ENCODE assay signal across 21 mouse cellular contexts in the genomic region with DNA sequence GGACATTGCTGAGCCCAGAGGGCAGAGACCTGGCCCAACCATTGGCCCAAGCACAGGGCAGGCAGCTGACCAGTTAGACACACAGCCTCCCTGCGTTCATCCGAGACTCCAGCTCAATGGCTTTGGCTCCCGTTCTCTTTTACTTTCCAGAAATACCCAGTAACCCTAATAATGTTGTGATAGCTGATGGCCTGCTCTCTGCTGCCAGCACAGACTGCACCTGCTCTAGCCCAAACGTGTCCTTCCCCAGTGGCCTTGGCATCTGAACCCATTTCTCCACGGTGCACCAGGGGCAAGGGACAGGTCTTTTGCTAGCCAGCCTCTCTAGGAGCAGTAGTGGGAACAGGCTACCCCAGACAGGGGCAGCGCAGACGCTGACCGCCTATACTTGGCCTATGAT. TPM values are rescaled to one million over a fixed set of nuclear protein-coding genes. Genes with fewer than 3 reads are reported as not detected.
DNase-seq lines count a peak whose midpoint lies in the region; ATAC-seq and TF ChIP-seq lines count a peak whose summit lies in the region.
"Had no signal": no experiment of that assay in that cellular context is flagged by ENCODE, and none has a peak within 500 bp of the region (broad histone marks: within the 10 kb centered on the region; RNA-seq: fewer than 3 reads in every experiment).

No protein-coding gene starts in this region.

- intact Hi-C loops in heart, postnatal 36 days (cut with DNase I): no loop called here

- no peaks in the 10 kb centered on the region for H3K27me3 ChIP-seq in heart, embryonic 11.5 days (ENCODE audit: control insufficient read depth, insufficient read depth, low read length)
- H3K27me3 ChIP-seq in liver, adult 2 months (ENCODE audit: control insufficient read depth, insufficient read depth, low read length): no peaks in the 10 kb centered on the region
- no peaks in the 10 kb centered on the region for H3K27me3 ChIP-seq in liver, embryonic 12.5 days (replicated peaks)
- H3K27me3 ChIP-seq in stomach, postnatal 0 days (ENCODE audit: control insufficient read depth, insufficient read depth, low read length): no peaks in the 10 kb centered on the region
- H3K27me3 ChIP-seq: heart, embryonic 13.5 days; limb, embryonic 12.5 days; neural tube, embryonic 13.5 days had no signal

- TF ChIP-seq EP300 in stomach, postnatal 0 days (optimal IDR thresholded peaks at IDR 0.05): no peak

- H3K36me3 ChIP-seq in heart, embryonic 11.5 days (ENCODE audit: control insufficient read depth, insufficient read depth, low read length): no peaks in the 10 kb centered on the region
- no peaks in the 10 kb centered on the region for H3K36me3 ChIP-seq in liver, adult 2 months (ENCODE audit: control insufficient read depth, insufficient read depth, low read length)
- H3K36me3 ChIP-seq in liver, embryonic 12.5 days: peaks cover 40% of the 10 kb centered on the region
- peaks cover 3% of the 10 kb centered on the region; the same call in 1 of the 2 replicates for H3K36me3 ChIP-seq in stomach, postnatal 0 days (ENCODE audit: control insufficient read depth, insufficient read depth, low read length)

- no peak for TF ChIP-seq POLR2A in liver, adult 2 months (IDR thresholded peaks at IDR 0.05; ENCODE audit: extremely low read depth, insufficient read depth, low read length)

- ATAC-seq in heart, embryonic 11.5 days (replicated peaks; ENCODE audit: insufficient number of reproducible peaks, low FRiP score, low TSS enrichment): no peak
- no peak for ATAC-seq in liver, embryonic 12.5 days
- no peak for ATAC-seq in stomach, postnatal 0 days (ENCODE audit: low FRiP score, low TSS enrichment)
- ATAC-seq: forebrain, postnatal 0 days; hindbrain, embryonic 16.5 days had no signal

- 86% methylated on average over 8 of the region's 8 CpGs for WGBS in heart, embryonic 11.5 days (ENCODE audit: insufficient replicate concordance)
- WGBS in liver, adult 2 months: 21% methylated on average over 8 of the region's 8 CpGs
- WGBS in liver, embryonic 12.5 days (ENCODE audit: insufficient replicate concordance): 89% methylated on average over 8 of the region's 8 CpGs
- WGBS in stomach, postnatal 0 days: 87% methylated on average over 8 of the region's 8 CpGs

- H3K27ac ChIP-seq in heart, embryonic 11.5 days (ENCODE audit: low read depth, low read length): peak overlapping the region; percentile 46; the same call in 1 of the 2 replicates
- peak overlapping the region; percentile 65 for H3K27ac ChIP-seq in liver, adult 2 months (replicated peaks; ENCODE audit: insufficient read depth, low read depth, low read length)
- no peak overlapping the region for H3K27ac ChIP-seq in liver, embryonic 12.5 days
- H3K27ac ChIP-seq in stomach, postnatal 0 days (replicated peaks): no peak overlapping the region
- H3K27ac ChIP-seq: heart, embryonic 13.5 days; limb, embryonic 12.5 days; neural tube, embryonic 13.5 days had no signal

- no peak for TF ChIP-seq CTCF in liver, adult 2 months (IDR thresholded peaks at IDR 0.05; ENCODE audit: low read depth, low read length)
- TF ChIP-seq CTCF in stomach, postnatal 0 days (IDR thresholded peaks at IDR 0.05; ENCODE audit: low read depth): no peak

- DNase-seq in cerebellum, adult 11-12 months: peak; percentile 34
- DNase-seq in cerebellum, postnatal 4 days (ENCODE audit: low spot score in 2 of 2): no peak
- DNase-seq in heart, postnatal 36 days: no peak
- peak; percentile 92 for DNase-seq in liver, adult 2 months (ENCODE audit: extremely low read depth, low read depth, low spot score)
- peak; percentile 11 for DNase-seq in stomach, postnatal 0 days (ENCODE audit: low spot score)
- no peak for DNase-seq in B cell, adult 2 months
- DNase-seq: embryo, embryonic 11 days; forebrain, postnatal 0 days; lung, embryonic 14.5 days had no signal

- H3K79me2 ChIP-seq in liver, adult 2 months (ENCODE audit: control insufficient read depth, insufficient read depth, low read length): peaks cover 51% of the 10 kb centered on the region

- H3K9me3 ChIP-seq in heart, embryonic 11.5 days (replicated peaks; ENCODE audit: control insufficient read depth, low read length): no peaks in the 10 kb centered on the region
- no peaks in the 10 kb centered on the region for H3K9me3 ChIP-seq in liver, embryonic 12.5 days (replicated peaks)
- no peaks in the 10 kb centered on the region for H3K9me3 ChIP-seq in stomach, postnatal 0 days (ENCODE audit: control insufficient read depth, low read length)
- H3K9me3 ChIP-seq: heart, embryonic 13.5 days; limb, embryonic 12.5 days; neural tube, embryonic 13.5 days had no signal

- no peak overlapping the region for H3K4me3 ChIP-seq in heart, embryonic 11.5 days (ENCODE audit: low read depth, low read length)
- H3K4me3 ChIP-seq in liver, adult 2 months (ENCODE audit: insufficient read depth, low read depth, low read length): no peak overlapping the region
- H3K4me3 ChIP-seq in liver, embryonic 12.5 days: no peak overlapping the region
- H3K4me3 ChIP-seq in stomach, postnatal 0 days (ENCODE audit: low read depth, low read length): no peak overlapping the region
- H3K4me3 ChIP-seq: heart, embryonic 13.5 days; limb, embryonic 12.5 days; neural tube, embryonic 13.5 days had no signal

- H3K4me2 ChIP-seq in heart, embryonic 11.5 days: no peak overlapping the region
- H3K4me2 ChIP-seq in liver, embryonic 12.5 days: no peak overlapping the region
- no peak overlapping the region for H3K4me2 ChIP-seq in stomach, postnatal 0 days (replicated peaks; ENCODE audit: low read depth)
- H3K4me2 ChIP-seq: heart, embryonic 13.5 days; limb, embryonic 12.5 days; lung, embryonic 14.5 days; neural tube, embryonic 13.5 days had no signal

- H3K9ac ChIP-seq in heart, embryonic 11.5 days (ENCODE audit: low read depth, low read length): no peak overlapping the region; the same call in 1 of the 2 replicates
- H3K9ac ChIP-seq in liver, adult 2 months (ENCODE audit: low read depth, low read length): peak overlapping the region; percentile 13; the same call in 1 of the 2 replicates
- no peak overlapping the region for H3K9ac ChIP-seq in liver, embryonic 12.5 days
- H3K9ac ChIP-seq in stomach, postnatal 0 days (ENCODE audit: low read length): no peak overlapping the region
- H3K9ac ChIP-seq: forebrain, postnatal 0 days; heart, embryonic 13.5 days; limb, embryonic 12.5 days; lung, embryonic 14.5 days; neural tube, embryonic 13.5 days had no signal

- H3K4me1 ChIP-seq in heart, embryonic 11.5 days (ENCODE audit: control insufficient read depth, insufficient read depth, low read length): peaks cover 38% of the 10 kb centered on the region
- H3K4me1 ChIP-seq in liver, adult 2 months (ENCODE audit: control insufficient read depth, insufficient read depth, low read length): peaks cover 49% of the 10 kb centered on the region
- peaks cover 58% of the 10 kb centered on the region for H3K4me1 ChIP-seq in liver, embryonic 12.5 days
- H3K4me1 ChIP-seq in stomach, postnatal 0 days (replicated peaks; ENCODE audit: control insufficient read depth, insufficient read depth): peaks cover 6% of the 10 kb centered on the region; the same call in 1 of the 2 replicates

RNA-seq across cellular contexts. Expression of a gene that starts 14.4 kb away (rescaled TPM):
- polyA plus RNA-seq in heart, embryonic 11.5 days (2014; fragmentation: Nextera tagmentation; extraction: Ambion mirVana): 546 and 556 TPM in 2 replicates
- 100 to 1,000 TPM; 712 to 745 TPM for total RNA-seq in heart, postnatal 36 days (2021)
- total RNA-seq in liver, adult 2 months (2014; rRNA removed): 190 and 193 TPM in 2 replicates
- 297 and 359 TPM in 2 replicates for polyA plus RNA-seq in liver, adult 2 months (2012; rRNA removed)
- 290 and 291 TPM in 2 replicates for polyA plus RNA-seq in liver, embryonic 12.5 days (2016; fragmentation: Nextera tagmentation; extraction: Ambion mirVana)
- 327 and 344 TPM in 2 replicates for polyA plus RNA-seq in stomach, postnatal 0 days (2015; fragmentation: Nextera tagmentation; extraction: Ambion mirVana)

RNA-seq across cellular contexts. Expression of a gene that starts 26.9 kb away (rescaled TPM):
- polyA plus RNA-seq in heart, embryonic 11.5 days (2014; fragmentation: Nextera tagmentation; extraction: Ambion mirVana): 531 and 534 TPM in 2 replicates
- total RNA-seq in heart, postnatal 36 days (2021): 100 to 1,000 TPM; 431 to 554 TPM
- 108 and 130 TPM in 2 replicates for total RNA-seq in liver, adult 2 months (2014; rRNA removed)
- 647 and 677 TPM in 2 replicates for polyA plus RNA-seq in liver, adult 2 months (2012; rRNA removed)
- 371 and 378 TPM in 2 replicates for polyA plus RNA-seq in liver, embryonic 12.5 days (2016; fragmentation: Nextera tagmentation; extraction: Ambion mirVana)
- polyA plus RNA-seq in stomach, postnatal 0 days (2015; fragmentation: Nextera tagmentation; extraction: Ambion mirVana): 413 and 424 TPM in 2 replicates

RNA-seq across cellular contexts. Expression of a gene that starts 27.2 kb away (rescaled TPM):
- polyA plus RNA-seq in heart, embryonic 11.5 days (2014; fragmentation: Nextera tagmentation; extraction: Ambion mirVana): 51.2 and 51.5 TPM in 2 replicates
- total RNA-seq in heart, postnatal 36 days (2021): 10 to 100 TPM; 10.7 to 16.0 TPM
- 8.3 and 12.4 TPM in 2 replicates for total RNA-seq in liver, adult 2 months (2014; rRNA removed)
- 17.0 and 18.2 TPM in 2 replicates for polyA plus RNA-seq in liver, adult 2 months (2012; rRNA removed)
- 65.1 and 69.8 TPM in 2 replicates for polyA plus RNA-seq in liver, embryonic 12.5 days (2016; fragmentation: Nextera tagmentation; extraction: Ambion mirVana)
- 36.9 and 39.9 TPM in 2 replicates for polyA plus RNA-seq in stomach, postnatal 0 days (2015; fragmentation: Nextera tagmentation; extraction: Ambion mirVana)

RNA-seq across cellular contexts. Expression of a gene that starts 45.2 kb away (rescaled TPM):
- polyA plus RNA-seq in heart, embryonic 11.5 days (2014; fragmentation: Nextera tagmentation; extraction: Ambion mirVana): 0.08 TPM in 1 of 2 replicates, not detected in the other
- not detected for total RNA-seq in heart, postnatal 36 days (2021)
- total RNA-seq in liver, adult 2 months (2014; rRNA removed): not detected in 2 replicates
- not detected in 2 replicates for polyA plus RNA-seq in liver, adult 2 months (2012; rRNA removed)
- polyA plus RNA-seq in liver, embryonic 12.5 days (2016; fragmentation: Nextera tagmentation; extraction: Ambion mirVana): not detected in 2 replicates
- 0.04 TPM in 1 of 2 replicates, not detected in the other for polyA plus RNA-seq in stomach, postnatal 0 days (2015; fragmentation: Nextera tagmentation; extraction: Ambion mirVana)
- total RNA-seq: adrenal gland, postnatal 10 days; forebrain, postnatal 0 days; left cerebral cortex, adult 18-20 months; megakaryocyte progenitor cell, adult 5-6 weeks; midbrain, postnatal 0 days had no signal
- polyA plus RNA-seq: forebrain, postnatal 0 days; heart, embryonic 13.5 days; limb, embryonic 12.5 days; lung, embryonic 14.5 days; midbrain, postnatal 0 days; small intestine, adult 2 months; stomach, embryonic 14.5 days had no signal

Comparison
In these comparisons a context has a peak if more than half of its experiments do, and no peak if none do; other contexts are left out.
1. DNase-seq: peak in cerebellum, adult 11-12 months (single experiment), liver, adult 2 months (single experiment) and stomach, postnatal 0 days (single experiment); none in cerebellum, postnatal 4 days (0 of 2), heart, postnatal 36 days (0 of 2) and B cell, adult 2 months (0 of 2).
2. H3K27ac ChIP-seq: peak in heart, embryonic 11.5 days (single experiment) and liver, adult 2 months (single experiment); none in liver, embryonic 12.5 days (single experiment) and stomach, postnatal 0 days (single experiment).